12 mouse cellular contexts compared by ENCODE assay signal in genomic region chr8:112051537-112051936, GRCm38 (mm10). TPM values are rescaled to one million over a fixed set of nuclear protein-coding genes. Genes with fewer than 3 reads are reported as not detected.
"Had no signal": no experiment of that assay in that cellular context is flagged by ENCODE, and none has a peak within 500 bp of the region (broad histone marks: within the 10 kb centered on the region; RNA-seq: fewer than 3 reads in every experiment).

No protein-coding gene starts in this region.

- H3K4me3 ChIP-seq: limb, embryonic 15.5 days; liver, embryonic 13.5 days; myocyte; neural tube, embryonic 15.5 days had no signal

- H3K9me3 ChIP-seq: limb, embryonic 15.5 days; liver, embryonic 13.5 days; neural tube, embryonic 15.5 days had no signal

- H3K27me3 ChIP-seq: limb, embryonic 15.5 days; liver, embryonic 13.5 days; neural tube, embryonic 15.5 days had no signal

- H3K9ac ChIP-seq: limb, embryonic 15.5 days; liver, embryonic 13.5 days; neural tube, embryonic 15.5 days had no signal

- H3K36me3 ChIP-seq: limb, embryonic 15.5 days; liver, embryonic 13.5 days; neural tube, embryonic 15.5 days had no signal

- H3K27ac ChIP-seq: limb, embryonic 15.5 days; liver, embryonic 13.5 days; neural tube, embryonic 15.5 days had no signal

- DNase-seq: kidney, adult 2 months; kidney, postnatal 25 days; liver, embryonic 13.5 days; lung, adult 18-20 months; midbrain, embryonic 14.5 days; right cerebral cortex, adult 18-20 months; right cerebral cortex, postnatal 25 days; thymus, postnatal 14 days had no signal

- H3K4me1 ChIP-seq: limb, embryonic 15.5 days; liver, embryonic 13.5 days; neural tube, embryonic 15.5 days had no signal

- H3K4me2 ChIP-seq: limb, embryonic 15.5 days; liver, embryonic 13.5 days; neural tube, embryonic 15.5 days had no signal

RNA-seq across cellular contexts. Expression of gene Gm6793, which starts 36.7 kb away (rescaled TPM):
- total RNA-seq: layer of hippocampus, postnatal 25 days had no signal
